Mouse (Mus musculus) spleen, adult 2 months (tissue): ENCODE results near the gene Pdxdc1. TPM values are rescaled to one million over a fixed set of nuclear protein-coding genes. Genes with fewer than 3 reads are reported as not detected.

Source experiments
- DNase-seq, 2 experiments: peaks; one replicate each; pipeline versions ENCODE4 v3.0.0 to v3.0.0-alpha.2; 2012 to 2021; ENCODE audit warnings: low spot score in 2 of 2, low read depth in 1 of 2
- H3K27ac ChIP-seq: fragments of 200-500 bp; 2 replicates; pipeline ENCODE4 v1.5.1; 2012; ENCODE audit warnings: low read length, inconsistent platforms; ENCODE audit not compliant: insufficient read depth
- H3K27me3 ChIP-seq: fragments of 200-500 bp; 2 replicates; pipeline ENCODE4 v1.6.1; 2012; ENCODE audit warnings: mild to moderate bottlenecking, moderate library complexity, low read length, inconsistent platforms; ENCODE audit not compliant: control insufficient read depth, insufficient read depth
- H3K36me3 ChIP-seq: fragments of 200-500 bp; 2 replicates; pipeline ENCODE4 v1.6.1; 2012; ENCODE audit warnings: mild to moderate bottlenecking, low read length, inconsistent platforms; ENCODE audit not compliant: control insufficient read depth, insufficient read depth
- H3K4me1 ChIP-seq: fragments of 200-500 bp; 2 replicates; pipeline ENCODE4 v1.6.1; 2011; ENCODE audit warnings: inconsistent platforms; ENCODE audit not compliant: control insufficient read depth, insufficient read depth, insufficient read length
- H3K4me3 ChIP-seq: fragments of 200-500 bp; 2 replicates; pipeline ENCODE4 v1.5.1; 2011; ENCODE audit warnings: mild to moderate bottlenecking, inconsistent platforms; ENCODE audit not compliant: insufficient read depth, insufficient read length; ENCODE audit errors: extremely low read depth
- CTCF ChIP-seq: fragments of 200-500 bp; IDR thresholded peaks from 2 replicates; pipeline ENCODE4 v1.5.1; 2011; ENCODE audit warnings: mild to moderate bottlenecking, inconsistent platforms; ENCODE audit not compliant: insufficient read depth, insufficient read length, insufficient replicate concordance; ENCODE audit errors: extremely low read depth
- POLR2A ChIP-seq: fragments of 200-500 bp; IDR thresholded peaks from 2 replicates; pipeline ENCODE4 v1.6.1; 2011; ENCODE audit warnings: low read depth, low read length, inconsistent platforms
- WGBS: fragments of 180-500 bp; shearing (Covaris S2); methylation state at CpG from one replicate; pipeline ENCODE4 v1.1.7; 2018; 5-methylcytosine and 5-hydroxymethylcytosine counted together
- polyA plus RNA-seq: library from polyadenylated mRNA; depleted of rRNA; stranded (reverse); fragments of >200 nt; gene quantifications from 2 replicates; pipeline ENCODE4 v1.2.3, GENCODE M21; 2012

Gene Pdxdc1
- polyA plus RNA-seq, 1 experiment: 34.7 TPM

DNA sequence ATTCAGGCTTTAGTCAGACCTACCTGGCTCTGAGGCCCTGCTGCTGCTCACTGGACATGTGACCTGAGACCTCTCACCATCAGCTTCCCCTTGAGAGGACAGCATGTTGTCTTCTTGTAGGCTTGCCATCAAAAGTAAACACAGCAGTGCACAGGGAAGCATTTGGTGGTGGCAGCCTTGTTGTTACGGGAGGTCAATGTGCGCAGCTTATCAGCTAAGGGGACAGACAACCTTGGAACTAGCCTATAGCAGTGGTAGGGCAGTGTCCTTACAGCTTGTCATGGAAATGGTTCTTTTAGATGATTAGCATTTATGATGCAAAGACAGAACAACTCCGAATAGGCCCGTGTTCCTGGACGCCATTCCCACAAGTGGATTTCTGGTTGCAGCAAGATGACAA, 68.5 kb downstream of the Pdxdc1 start:
- 96% methylated on average over 5 of the region's 5 CpGs for WGBS
- Histone ChIP-seq H3K36me3 (peaks cover 60% of the 10 kb centered on the region), H3K4me3 (no peak overlapping the region), H3K27ac (no peak overlapping the region), H3K27me3 (no peaks in the 10 kb centered on the region), H3K4me1 (no peaks in the 10 kb centered on the region)
- DNase-seq: no peak
- TF ChIP-seq CTCF (no peak), POLR2A (no peak)

DNA sequence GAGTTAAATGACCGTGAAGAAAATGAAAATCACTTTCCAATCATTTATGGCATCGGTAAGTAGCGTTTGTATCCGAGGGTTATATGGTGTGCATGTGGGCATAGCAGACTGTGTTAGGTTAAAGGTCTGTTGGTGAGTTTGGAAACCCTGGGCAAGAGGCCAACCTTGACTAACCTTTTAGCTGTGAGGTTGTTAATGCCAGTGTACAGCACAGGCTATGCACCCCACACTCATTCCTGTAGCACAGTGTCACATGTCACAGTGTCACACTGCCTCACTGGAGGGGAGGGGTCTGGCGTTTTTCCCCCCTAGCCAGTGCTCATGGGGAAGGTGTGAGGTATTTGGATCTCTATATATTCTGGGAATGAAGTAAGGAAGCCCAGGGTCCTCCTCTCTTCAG, 71.3 kb downstream of the Pdxdc1 start:
- WGBS: 86% methylated on average over 5 of the region's 5 CpGs
- no peak overlapping the region for H3K27ac ChIP-seq
- no peak for DNase-seq
- H3K36me3 ChIP-seq: peaks cover 49% of the 10 kb centered on the region
- no peak overlapping the region for H3K4me3 ChIP-seq
- no peak for TF ChIP-seq POLR2A
- no peak for TF ChIP-seq CTCF
- no peaks in the 10 kb centered on the region for H3K27me3 ChIP-seq
- no peaks in the 10 kb centered on the region for H3K4me1 ChIP-seq

DNA sequence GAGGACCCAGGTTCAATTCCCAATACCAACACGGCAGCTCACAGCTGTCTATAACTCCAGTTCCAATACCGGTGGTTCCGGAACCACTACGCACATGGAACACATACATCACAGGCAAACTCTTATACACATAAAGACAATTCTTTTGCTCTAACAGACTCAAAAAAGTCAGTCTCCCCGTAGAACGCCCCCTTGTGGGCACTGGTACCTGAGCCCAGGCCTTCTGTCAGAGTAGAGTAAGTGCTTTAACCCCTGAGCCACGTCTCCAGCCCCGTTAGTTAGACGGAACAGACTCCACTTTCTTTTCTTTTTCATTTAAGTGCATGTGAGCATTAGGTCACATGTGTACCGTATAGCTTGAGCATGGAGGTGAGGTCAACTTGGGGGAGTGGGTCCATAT, 72.5 kb downstream of the Pdxdc1 start:
- H3K4me3 ChIP-seq: no peak overlapping the region
- no peak for DNase-seq
- no peaks in the 10 kb centered on the region for H3K27me3 ChIP-seq
- 93% methylated on average over 10 of the region's 10 CpGs for WGBS
- no peak overlapping the region for H3K27ac ChIP-seq
- TF ChIP-seq POLR2A: no peak
- no peak for TF ChIP-seq CTCF
- H3K4me1 ChIP-seq: no peaks in the 10 kb centered on the region
- H3K36me3 ChIP-seq: peaks cover 41% of the 10 kb centered on the region

DNA sequence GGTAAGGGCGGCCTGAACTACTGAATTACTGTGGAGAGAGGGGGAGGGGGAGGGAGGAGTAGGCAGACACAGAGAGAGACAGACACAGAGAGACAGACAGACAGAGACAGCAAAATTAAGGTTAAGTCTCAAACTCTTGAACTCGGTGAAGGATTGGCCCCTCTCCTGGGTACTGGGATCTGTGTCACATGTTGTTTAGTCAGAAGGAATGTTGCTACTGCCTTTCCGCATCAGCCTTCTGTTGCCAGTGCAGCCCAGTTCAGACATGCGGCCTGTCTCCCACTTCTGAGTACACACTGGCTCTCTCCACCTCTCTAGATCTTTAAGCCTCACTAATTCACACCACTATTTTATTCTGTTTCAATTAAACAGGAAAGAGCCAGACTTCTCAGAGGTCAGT, 76.4 kb downstream of the Pdxdc1 start:
- Histone ChIP-seq H3K4me1 (peaks cover 3% of the 10 kb centered on the region; the same call in 1 of the 2 replicates), H3K36me3 (peaks cover 17% of the 10 kb centered on the region), H3K27me3 (no peaks in the 10 kb centered on the region), H3K4me3 (no peak overlapping the region), H3K27ac (no peak overlapping the region)
- no peak for DNase-seq
- WGBS: 80% methylated on average over 4 of the region's 4 CpGs
- no peak for TF ChIP-seq CTCF

DNA sequence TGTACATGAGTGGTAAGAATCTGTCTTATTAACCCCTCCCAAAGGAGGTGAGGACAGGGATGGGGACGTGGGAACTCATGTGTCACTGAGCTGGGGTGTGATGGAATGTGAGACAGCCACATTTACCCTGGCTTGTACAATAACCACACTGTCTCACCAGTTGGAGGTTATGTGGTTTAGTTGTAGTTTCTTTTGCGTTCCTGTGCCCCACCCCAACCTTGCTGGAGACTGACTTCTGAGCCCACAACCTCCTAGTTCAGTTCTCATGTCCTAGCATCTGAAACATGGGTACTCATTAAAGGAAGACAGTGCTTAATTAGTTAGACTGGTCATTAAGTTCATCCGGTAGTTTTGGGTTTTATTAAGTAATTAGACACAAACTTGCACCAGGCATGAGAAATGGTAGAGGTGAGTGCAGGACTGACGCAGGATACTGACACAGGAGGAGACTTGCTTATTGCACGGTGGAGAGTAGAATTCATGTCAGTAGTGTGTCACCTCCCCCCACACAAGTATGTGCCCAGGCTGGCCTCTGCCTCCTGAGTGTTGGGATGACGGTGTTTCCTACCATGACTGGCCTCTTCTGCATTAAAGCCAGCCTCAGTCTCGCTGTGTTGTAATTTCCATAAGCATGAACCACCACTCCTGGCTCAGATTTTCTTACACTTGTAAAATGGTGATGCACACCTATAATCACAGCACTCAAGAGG, 77.0 kb downstream of the Pdxdc1 start:
- no peaks in the 10 kb centered on the region for H3K27me3 ChIP-seq
- TF ChIP-seq CTCF: no peak
- TF ChIP-seq POLR2A: no peak
- WGBS: 74% methylated on average over 7 of the region's 7 CpGs
- no peak overlapping the region for H3K4me3 ChIP-seq
- H3K27ac ChIP-seq: no peak overlapping the region
- peaks cover 3% of the 10 kb centered on the region; the same call in 1 of the 2 replicates for H3K4me1 ChIP-seq
- DNase-seq: no peak
- H3K36me3 ChIP-seq: peaks cover 15% of the 10 kb centered on the region

DNA sequence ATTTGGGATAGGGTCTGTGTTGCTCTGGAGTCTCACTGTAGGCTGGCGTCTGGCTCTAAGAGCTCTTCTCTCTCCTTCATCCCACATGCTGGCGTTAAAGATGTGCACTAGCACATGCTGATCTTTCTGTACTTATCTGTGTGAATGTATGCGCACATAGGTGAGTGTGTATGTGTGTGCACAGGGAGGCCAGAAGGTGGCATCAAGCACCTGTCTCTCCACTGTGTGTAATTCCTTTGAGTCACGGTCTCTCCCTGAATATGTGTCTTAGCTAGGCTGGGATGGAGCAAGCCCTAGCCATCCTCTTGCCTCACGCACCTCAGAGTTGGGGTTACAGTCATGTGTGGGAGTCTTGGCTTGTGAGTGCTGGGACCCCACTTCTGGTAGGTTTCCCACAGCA, 82.2 kb downstream of the Pdxdc1 start:
- DNase-seq: no peak
- WGBS: 99% methylated on average over 5 of the region's 5 CpGs
- Histone ChIP-seq H3K27me3 (no peaks in the 10 kb centered on the region), H3K4me3 (no peak overlapping the region), H3K36me3 (no peaks in the 10 kb centered on the region), H3K4me1 (peaks cover 5% of the 10 kb centered on the region; the same call in 1 of the 2 replicates), H3K27ac (no peak overlapping the region)
- TF ChIP-seq CTCF (no peak), POLR2A (no peak)

DNA sequence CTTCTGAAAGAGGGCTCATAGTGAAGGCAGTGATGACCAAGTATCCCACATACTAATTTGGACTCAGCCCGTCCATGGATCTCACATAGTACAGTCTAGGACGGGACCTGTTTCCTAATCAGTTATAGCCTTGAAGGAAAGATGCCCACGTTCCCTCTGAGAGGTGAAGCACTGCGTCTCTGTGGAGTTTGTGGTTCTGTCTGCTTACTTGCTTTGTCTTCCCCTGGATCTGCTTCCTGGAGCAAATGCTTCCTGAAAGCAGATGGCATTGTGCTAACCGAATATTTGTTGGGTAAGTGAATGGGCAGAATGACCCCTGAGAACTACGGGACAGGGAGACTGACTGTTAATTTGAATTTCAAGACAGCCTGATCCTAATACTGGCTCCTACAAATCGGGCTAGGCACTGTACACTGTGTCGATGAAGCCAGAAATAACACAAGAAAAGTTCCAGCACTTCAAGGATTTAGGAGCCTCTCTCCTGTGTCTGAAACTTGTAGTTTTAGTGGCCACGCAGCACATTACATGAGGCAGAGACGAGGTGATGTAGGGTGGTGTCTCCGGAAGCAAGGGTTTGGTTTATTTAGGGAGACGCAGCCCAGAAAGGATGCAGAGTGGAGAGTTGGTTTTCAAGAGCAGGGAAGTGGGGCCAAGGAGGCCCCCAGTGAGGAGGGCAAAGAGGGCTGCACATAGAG, 83.0 kb downstream of the Pdxdc1 start:
- no peak for DNase-seq
- Histone ChIP-seq H3K36me3 (no peaks in the 10 kb centered on the region), H3K27ac (0 out of 2 replicates have a peak overlapping the region, but pooled peaks have one; percentile 73), H3K4me3 (peak overlapping the region; percentile 81), H3K4me1 (peaks cover 5% of the 10 kb centered on the region; the same call in 1 of the 2 replicates), H3K27me3 (no peaks in the 10 kb centered on the region)
- TF ChIP-seq CTCF (no peak), POLR2A (no peak)
- 9% methylated on average over 12 of the region's 12 CpGs for WGBS
